Mouse (Mus musculus) MEL (cell line): ENCODE measurements around the gene Golm1. TPM values are rescaled to one million over a fixed set of nuclear protein-coding genes. Genes with fewer than 3 reads are reported as not detected.
"Not testable (repeated sequence)": the region's sequence is repeated elsewhere in the genome, so short reads cannot be mapped to it uniquely, and the experiment has no call there.

Experiments
- DNase-seq: peaks from one replicate; pipeline ENCODE4 v3.0.0; 2011; ENCODE audit warnings: low read depth, low spot score
- H3K27ac ChIP-seq: 2 replicates; pipeline ENCODE4 v1.5.1; 2012; ENCODE audit warnings: low read depth, mild to moderate bottlenecking, control low read depth, low read length, moderate library complexity; ENCODE audit not compliant: control insufficient read depth
- H3K27me3 ChIP-seq, 2 experiments: fragments of 150-350 bp in 1 of 2; sonication (generic) in 1 of 2; 2 replicates each; pipeline ENCODE4 v1.6.1; 2012; ENCODE audit warnings: low read length in 2 of 2, mild to moderate bottlenecking in 2 of 2, improper control_type of control experiment in 1 of 2, moderate library complexity in 1 of 2; ENCODE audit not compliant: insufficient read depth in 2 of 2, control insufficient read depth in 1 of 2
- H3K36me3 ChIP-seq, 2 experiments: 2 replicates each; pipeline ENCODE4 v1.6.1; 2012 to 2014; ENCODE audit warnings: low read length in 2 of 2, improper control_type of control experiment in 1 of 2, inconsistent platforms in 1 of 2, mild to moderate bottlenecking in 1 of 2; ENCODE audit not compliant: insufficient read depth in 2 of 2, control insufficient read depth in 1 of 2
- H3K4me1 ChIP-seq, 2 experiments: fragments of 150-350 bp in 1 of 2; sonication (generic) in 1 of 2; 2 replicates each; pipeline ENCODE4 v1.6.1; 2012; ENCODE audit warnings: low read length in 2 of 2, improper control_type of control experiment in 1 of 2, mild to moderate bottlenecking in 1 of 2; ENCODE audit not compliant: insufficient read depth in 2 of 2, control insufficient read depth in 1 of 2
- H3K4me3 ChIP-seq, 2 experiments: fragments of 150-350 bp in 1 of 2; sonication (generic) in 1 of 2; 2 replicates each; pipeline ENCODE4 v1.5.1; 2012; ENCODE audit warnings: low read depth in 2 of 2, low read length in 2 of 2, mild to moderate bottlenecking in 2 of 2, moderate library complexity in 2 of 2, control low read depth in 1 of 2, improper control_type of control experiment in 1 of 2; ENCODE audit not compliant: control insufficient read depth in 1 of 2, insufficient read depth in 1 of 2
- H3K79me2 ChIP-seq: 2 replicates; pipeline ENCODE4 v1.6.1; 2012; ENCODE audit warnings: mild to moderate bottlenecking, low read length, moderate library complexity; ENCODE audit not compliant: control insufficient read depth, poor library complexity, insufficient read depth
- H3K9ac ChIP-seq: 2 replicates; pipeline ENCODE4 v1.6.1; 2012; ENCODE audit warnings: low read depth, mild to moderate bottlenecking, control low read depth, low read length, moderate library complexity; ENCODE audit not compliant: control insufficient read depth, poor library complexity, severe bottlenecking
- H3K9me3 ChIP-seq: fragments of 150-350 bp; sonication (generic); replicated peaks from 2 replicates; pipeline ENCODE4 v1.6.1; 2012; ENCODE audit warnings: mild to moderate bottlenecking, low read length, improper control_type of control experiment, moderate library complexity; ENCODE audit not compliant: insufficient read depth
- BHLHE40 ChIP-seq: IDR thresholded peaks from 2 replicates; pipeline ENCODE4 v1.6.1; 2012; ENCODE audit warnings: low read depth, mild to moderate bottlenecking, inconsistent platforms, low read length, improper control_type of control experiment, borderline replicate concordance
- CHD2 ChIP-seq: IDR thresholded peaks from 2 replicates; pipeline ENCODE4 v1.6.1; 2011; ENCODE audit warnings: low read length, improper control_type of control experiment
- CTCF ChIP-seq, 3 experiments: IDR thresholded peaks in 2 of 3; conservative IDR thresholded peaks in 1 of 3; 2 replicates each; pipeline ENCODE4 v1.5.1; 2011 to 2012; ENCODE audit warnings: low read length in 3 of 3, low read depth in 2 of 3, mild to moderate bottlenecking in 2 of 3, improper control_type of control experiment in 1 of 3, inconsistent platforms in 1 of 3, mixed read lengths in 1 of 3, moderate library complexity in 1 of 3; ENCODE audit not compliant: control insufficient read depth in 1 of 3, insufficient read depth in 1 of 3, poor library complexity in 1 of 3, severe bottlenecking in 1 of 3
- E2F4 ChIP-seq: IDR thresholded peaks from 2 replicates; pipeline ENCODE4 v1.6.1; 2011; ENCODE audit warnings: low read depth, low read length, improper control_type of control experiment, borderline replicate concordance
- ELF1 ChIP-seq: IDR thresholded peaks from 2 replicates; pipeline ENCODE4 v1.6.1; 2014; ENCODE audit warnings: low read depth, mild to moderate bottlenecking, inconsistent platforms, low read length, improper control_type of control experiment, moderate library complexity
- EP300 ChIP-seq, 2 experiments: IDR thresholded peaks; 2 replicates each; pipeline ENCODE4 v1.6.1; 2011; ENCODE audit warnings: improper control_type of control experiment in 2 of 2, low read length in 2 of 2, low read depth in 1 of 2, mild to moderate bottlenecking in 1 of 2
- ETS1 ChIP-seq: IDR thresholded peaks from 2 replicates; pipeline ENCODE4 v1.6.1; 2012; ENCODE audit warnings: low read depth, mild to moderate bottlenecking, inconsistent platforms, low read length, improper control_type of control experiment, moderate library complexity
- GABPA ChIP-seq: IDR thresholded peaks from 2 replicates; pipeline ENCODE4 v1.6.1; 2012; ENCODE audit warnings: low read depth, mild to moderate bottlenecking, inconsistent platforms, low read length, improper control_type of control experiment, moderate library complexity
- GATA1 ChIP-seq: IDR thresholded peaks from 2 replicates; pipeline ENCODE4 v1.6.1; 2011; ENCODE audit warnings: low read depth, low read length, improper control_type of control experiment
- HCFC1 ChIP-seq: IDR thresholded peaks from 2 replicates; pipeline ENCODE4 v1.6.1; 2012; ENCODE audit warnings: low read depth, mild to moderate bottlenecking, inconsistent platforms, low read length, improper control_type of control experiment, moderate library complexity
- JUND ChIP-seq: IDR thresholded peaks from 2 replicates; pipeline ENCODE4 v1.6.1; 2011; ENCODE audit warnings: low read depth, mild to moderate bottlenecking, improper control_type of control experiment, low read length
- MAFK ChIP-seq: IDR thresholded peaks from 2 replicates; pipeline ENCODE4 v1.6.1; 2011; ENCODE audit warnings: low read depth, mild to moderate bottlenecking, low read length, improper control_type of control experiment, borderline replicate concordance
- MAX ChIP-seq: IDR thresholded peaks from 2 replicates; pipeline ENCODE4 v1.6.1; 2011; ENCODE audit warnings: low read length, improper control_type of control experiment
- MAZ ChIP-seq: IDR thresholded peaks from 2 replicates; pipeline ENCODE4 v1.6.1; 2012; ENCODE audit warnings: low read depth, mild to moderate bottlenecking, inconsistent platforms, low read length, improper control_type of control experiment
- MEF2A ChIP-seq: IDR thresholded peaks from 2 replicates; pipeline ENCODE4 v1.6.1; 2014; ENCODE audit warnings: low read depth, mild to moderate bottlenecking, inconsistent platforms, low read length, improper control_type of control experiment; ENCODE audit not compliant: poor library complexity, insufficient replicate concordance, severe bottlenecking; ENCODE audit errors: extremely low read depth
- MXI1 ChIP-seq: IDR thresholded peaks from 2 replicates; pipeline ENCODE4 v1.6.1; 2011; ENCODE audit warnings: mild to moderate bottlenecking, low read depth, low read length, improper control_type of control experiment
- MYC ChIP-seq: IDR thresholded peaks from 2 replicates; pipeline ENCODE4 v1.6.1; 2011; ENCODE audit warnings: low read depth, mild to moderate bottlenecking, low read length, improper control_type of control experiment, moderate library complexity
- NELFE ChIP-seq: IDR thresholded peaks from 2 replicates; pipeline ENCODE4 v1.6.1; 2011; ENCODE audit warnings: low read depth, low read length, improper control_type of control experiment
- POLR2A ChIP-seq, 2 experiments: IDR thresholded peaks; 2 replicates each; pipeline ENCODE4 v1.6.1; 2011 to 2012; ENCODE audit warnings: low read length in 2 of 2, mild to moderate bottlenecking in 2 of 2, control low read depth in 1 of 2, improper control_type of control experiment in 1 of 2, low read depth in 1 of 2, moderate library complexity in 1 of 2; ENCODE audit not compliant: control insufficient read depth in 1 of 2, insufficient read depth in 1 of 2, poor library complexity in 1 of 2
- POLR2AphosphoS2 ChIP-seq: IDR thresholded peaks from 2 replicates; pipeline ENCODE4 v1.6.1; 2011; ENCODE audit warnings: low read length, improper control_type of control experiment
- POLR2AphosphoS5 ChIP-seq: IDR thresholded peaks from 2 replicates; pipeline ENCODE4 v1.6.1; 2012; ENCODE audit warnings: low read depth, borderline replicate concordance, mild to moderate bottlenecking, inconsistent platforms, low read length, moderate library complexity, mixed read lengths
- RAD21 ChIP-seq: IDR thresholded peaks from 2 replicates; pipeline ENCODE4 v1.6.1; 2011; ENCODE audit warnings: mild to moderate bottlenecking, low read depth, low read length, improper control_type of control experiment
- RCOR1 ChIP-seq: IDR thresholded peaks from 2 replicates; pipeline ENCODE4 v1.6.1; 2012; ENCODE audit warnings: low read depth, mild to moderate bottlenecking, inconsistent platforms, low read length, improper control_type of control experiment
- SIN3A ChIP-seq: IDR thresholded peaks from 2 replicates; pipeline ENCODE4 v1.6.1; 2012; ENCODE audit warnings: low read length, improper control_type of control experiment, inconsistent platforms
- SMC3 ChIP-seq: IDR thresholded peaks from 2 replicates; pipeline ENCODE4 v1.6.1; 2011; ENCODE audit warnings: low read depth, low read length, improper control_type of control experiment
- TAL1 ChIP-seq: IDR thresholded peaks from 2 replicates; pipeline ENCODE4 v1.6.1; 2012; ENCODE audit warnings: mild to moderate bottlenecking, inconsistent platforms, low read length, moderate library complexity, mixed read lengths
- TCF12 ChIP-seq: IDR thresholded peaks from 2 replicates; pipeline ENCODE4 v1.6.1; 2014; ENCODE audit warnings: low read depth, mild to moderate bottlenecking, inconsistent platforms, low read length, improper control_type of control experiment, moderate library complexity
- UBTF ChIP-seq: IDR thresholded peaks from 2 replicates; pipeline ENCODE4 v1.6.1; 2012; ENCODE audit warnings: low read depth, mild to moderate bottlenecking, inconsistent platforms, low read length, improper control_type of control experiment, moderate library complexity, borderline replicate concordance; ENCODE audit not compliant: insufficient read depth
- USF1 ChIP-seq: IDR thresholded peaks from 2 replicates; pipeline ENCODE4 v1.6.1; 2014; ENCODE audit warnings: low read depth, mild to moderate bottlenecking, inconsistent platforms, low read length, improper control_type of control experiment, moderate library complexity
- USF2 ChIP-seq, 2 experiments: IDR thresholded peaks; 2 replicates each; pipeline ENCODE4 v1.6.1; 2011 to 2012; ENCODE audit warnings: improper control_type of control experiment in 2 of 2, low read length in 2 of 2, borderline replicate concordance in 1 of 2, inconsistent platforms in 1 of 2, low read depth in 1 of 2, mild to moderate bottlenecking in 1 of 2; ENCODE audit not compliant: insufficient read depth in 1 of 2
- ZC3H11A ChIP-seq: IDR thresholded peaks from 2 replicates; pipeline ENCODE4 v1.6.1; 2012; ENCODE audit warnings: low read depth, mild to moderate bottlenecking, inconsistent platforms, low read length, improper control_type of control experiment
- ZKSCAN1 ChIP-seq: IDR thresholded peaks from 2 replicates; pipeline ENCODE4 v1.6.1; 2012; ENCODE audit warnings: low read depth, mild to moderate bottlenecking, inconsistent platforms, low read length, improper control_type of control experiment, moderate library complexity
- ZMIZ1 ChIP-seq: IDR thresholded peaks from 2 replicates; pipeline ENCODE4 v1.6.1; 2012; ENCODE audit warnings: low read depth, mild to moderate bottlenecking, inconsistent platforms, low read length, improper control_type of control experiment, moderate library complexity
- polyA plus RNA-seq, 2 experiments: library from polyadenylated mRNA; stranded (reverse) in 1 of 2; unstranded in 1 of 2; fragments of >175 nt in 1 of 2; fragments of >200 nt in 1 of 2; gene quantifications; 2 replicates each; pipeline versions ENCODE4 v1.2.1 to v1.2.4; 2012; ENCODE audit warnings: low replicate concordance in 2 of 2, low read depth in 1 of 2; ENCODE audit not compliant: insufficient read length in 2 of 2, insufficient read depth in 1 of 2, missing spikeins in 1 of 2
- total RNA-seq: library from RNA; depleted of rRNA; stranded (reverse); fragments of 300-350 nt; gene quantifications from 2 replicates; pipeline ENCODE4 v1.2.3, GENCODE M21; 2012; rRNA removed

The Golm1 gene
- 22.1 and 23.6 TPM in 2 replicates for total RNA-seq
- 10 to 100 TPM in 1 of 2 experiments, not detected in 1; 26.8 TPM for polyA plus RNA-seq

DNA sequence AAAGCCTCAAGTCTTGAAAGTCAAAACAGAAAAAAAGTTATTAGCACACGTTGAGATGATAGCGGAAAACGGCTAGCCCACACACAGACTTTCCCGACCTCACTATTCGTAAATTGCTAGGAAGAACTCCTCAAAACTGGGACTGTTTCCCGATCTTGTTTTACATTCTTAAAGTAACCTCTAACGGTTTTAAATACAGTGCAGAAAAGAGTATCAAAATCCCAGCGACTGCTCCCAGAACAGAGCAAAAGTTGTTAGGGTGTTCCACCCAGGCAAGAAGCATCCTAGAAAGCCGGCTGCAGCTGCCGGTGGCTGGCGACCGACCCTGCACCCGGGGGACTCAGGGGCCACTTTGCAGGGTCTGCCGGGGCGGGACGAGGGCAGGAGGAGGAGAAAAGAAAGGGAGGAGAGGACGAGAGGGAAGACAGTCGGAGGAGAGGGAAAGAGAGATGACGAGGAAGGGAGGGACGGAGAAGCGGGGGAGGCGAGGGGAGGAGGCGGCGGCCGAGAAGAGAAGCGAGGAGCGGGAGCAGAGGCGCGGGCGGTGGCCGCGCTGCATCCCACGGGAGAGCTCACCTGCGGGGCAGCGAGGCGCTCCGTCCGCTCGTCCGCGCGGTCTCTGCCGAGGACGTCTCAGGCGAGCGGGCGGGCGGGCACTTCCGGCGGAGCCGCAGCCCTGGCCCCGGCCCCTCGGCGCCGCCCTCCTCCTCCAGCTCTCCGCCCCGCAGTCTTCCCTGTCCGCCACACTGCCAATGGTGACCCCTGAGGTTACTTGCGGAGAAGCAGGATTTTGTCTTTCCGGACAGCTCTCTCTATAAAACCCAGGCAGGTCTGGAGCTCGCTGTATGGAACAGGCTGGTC is at the start of gene Golm1:
Gene Golm1 (minus strand): TSS at position 661 of the 861 bp plus-strand sequence.
- H3K4me1 ChIP-seq, result peaks cover 12 to 33% of the 10 kb centered on the region in 2 experiments

DNA sequence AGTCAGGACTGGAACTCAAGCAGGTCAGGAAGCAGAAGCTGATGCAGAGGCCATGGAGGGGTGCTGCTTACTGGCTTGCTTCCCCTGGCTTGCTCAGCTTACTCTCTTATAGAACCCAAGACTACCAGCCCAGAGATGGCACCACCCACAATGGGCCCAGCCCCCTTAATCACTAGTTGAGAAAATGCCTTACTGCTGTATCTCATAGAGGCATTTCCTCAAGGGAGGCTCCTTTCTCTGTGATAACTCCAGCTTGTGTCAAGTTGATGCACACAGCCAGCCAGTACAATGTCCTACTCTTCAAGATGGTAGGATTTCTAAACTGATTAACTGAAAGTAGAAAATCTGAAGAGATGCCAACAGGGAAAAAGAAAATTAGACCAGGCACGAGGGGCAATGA is 46.5 kb upstream of the Golm1 start:
- not testable (repeated sequence) for H3K36me3 ChIP-seq, H3K27me3 ChIP-seq, H3K9ac ChIP-seq, H3K9me3 ChIP-seq, DNase-seq, H3K4me1 ChIP-seq, H3K27ac ChIP-seq, H3K79me2 ChIP-seq, H3K4me3 ChIP-seq

More for the DNA sequence above, at the start of gene Golm1:
- peak; percentile 68 for DNase-seq
- H3K9me3 ChIP-seq, result no peaks in the 10 kb centered on the region
- peak within 1 kb of the TSS; percentile 79 to 99 for H3K4me3 ChIP-seq
- TF ChIP-seq ZMIZ1, result peak; percentile 34; the same call in 1 of the 2 replicates
- TF ChIP-seq MEF2A, result no peak
- TF ChIP-seq ZKSCAN1, result no peak
- no peak for TF ChIP-seq MAZ
- TF ChIP-seq SIN3A, result peak; percentile 23; the same call in 1 of the 2 replicates
- no peak for TF ChIP-seq GATA1
- peak; percentile 69 to 77; a peak in 2 of 4 replicates for TF ChIP-seq POLR2A (IDR thresholded peaks at IDR 0.05; ENCODE audit: control insufficient read depth in 1 of 2, insufficient read depth in 1 of 2, low read depth in 1 of 2, low read length in 2 of 2, poor library complexity in 1 of 2)
- no peak for TF ChIP-seq HCFC1
- no peak for TF ChIP-seq BHLHE40
- TF ChIP-seq NELFE, result no peak
- TF ChIP-seq CHD2, result no peak
- TF ChIP-seq TCF12, result 0 out of 2 replicates have a peak, but pooled peaks have one; percentile 20
- TF ChIP-seq RCOR1, result no peak
- TF ChIP-seq GABPA, result no peak
- TF ChIP-seq POLR2AphosphoS2, result no peak
- TF ChIP-seq E2F4, result no peak
- no peak for TF ChIP-seq USF1
- no peak for TF ChIP-seq ELF1
- TF ChIP-seq SMC3, result no peak
- no peak for TF ChIP-seq MYC
- 0 out of 2 replicates have a peak, but pooled peaks have one; percentile 51 for TF ChIP-seq UBTF
- no peak for TF ChIP-seq ZC3H11A
- TF ChIP-seq USF2 (IDR thresholded peaks at IDR 0.05; ENCODE audit: borderline replicate concordance in 1 of 2, insufficient read depth in 1 of 2, low read depth in 1 of 2, low read length in 2 of 2), result no peak
- no peak for TF ChIP-seq TAL1
- peak; percentile 53 for TF ChIP-seq MXI1
- no peak for TF ChIP-seq RAD21
- TF ChIP-seq JUND, result no peak
- no peak; the same call in 1 of the 2 replicates for TF ChIP-seq MAX
- no peak for TF ChIP-seq ETS1
- TF ChIP-seq EP300 (IDR thresholded peaks at IDR 0.05; ENCODE audit: low read depth in 1 of 2, low read length in 2 of 2), result no peak
- TF ChIP-seq MAFK, result no peak
- no peak for TF ChIP-seq POLR2AphosphoS5
- TF ChIP-seq CTCF (IDR thresholded peaks at IDR 0.05 in 2 of 3, conservative IDR thresholded peaks at IDR 0.05 in 1 of 3; ENCODE audit: control insufficient read depth in 1 of 3, insufficient read depth in 1 of 3, low read depth in 2 of 3, low read length in 3 of 3, poor library complexity in 1 of 3, severe bottlenecking in 1 of 3), result no peak
- TF ChIP-seq, all 39 proteins: peak for 6
- H3K79me2 ChIP-seq, result peaks cover 20% of the 10 kb centered on the region
- H3K36me3 ChIP-seq, result peaks cover 0 to 22% of the 10 kb centered on the region in 2 experiments; a peak in 2 of 4 replicates
- peak within 1 kb of the TSS; percentile 54 for H3K27ac ChIP-seq
- no peaks in the 10 kb centered on the region for H3K27me3 ChIP-seq
- peak within 1 kb of the TSS; percentile 76 for H3K9ac ChIP-seq
